Mouse (Mus musculus) liver, adult 2 months (tissue): ENCODE results near the gene Mbnl1.

Experiments
- CTCF ChIP-seq: fragments of 200-500 bp; IDR thresholded peaks from 2 replicates; pipeline ENCODE4 v1.5.1; 2011; ENCODE audit warnings: low read depth, low read length, control low read depth
- POLR2A ChIP-seq: fragments of 200-500 bp; IDR thresholded peaks from 2 replicates; pipeline ENCODE4 v1.6.1; 2011; ENCODE audit warnings: low read length, control low read depth; ENCODE audit not compliant: insufficient read depth; ENCODE audit errors: extremely low read depth

DNA sequence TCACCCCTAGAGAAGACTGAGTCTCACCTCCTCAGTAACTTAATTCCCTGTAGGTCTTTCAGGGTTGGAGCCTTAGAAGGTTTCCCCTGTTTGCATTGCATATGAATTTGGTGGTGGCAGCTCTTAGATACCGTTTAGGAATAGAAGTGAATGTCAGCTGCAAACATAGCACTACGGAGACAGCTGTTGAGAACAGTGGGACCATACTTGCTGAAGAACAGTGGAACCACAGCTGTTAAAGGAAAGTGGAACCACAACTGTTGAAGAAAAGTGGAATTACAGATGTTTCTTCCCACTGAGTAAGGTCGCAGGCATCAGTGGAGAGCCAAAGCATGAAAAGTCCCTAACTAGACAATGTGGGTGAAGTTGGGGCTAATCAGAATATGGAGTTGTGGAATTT, 84.0 kb downstream of the Mbnl1 start:
- no peak for TF ChIP-seq CTCF
- TF ChIP-seq POLR2A = no peak
